Mouse (Mus musculus): ENCODE measurements around the gene Cldn14. TPM values are rescaled to one million over a fixed set of nuclear protein-coding genes. Genes with fewer than 3 reads are reported as not detected.

The Cldn14 gene
- polyA plus RNA-seq, 1 experiment from 2014 or later = not detected

- Histone ChIP-seq H3K27ac (ENCODE audit: low read depth, low read length) (no peak overlapping the region), H3K9ac (ENCODE audit: low read depth, low read length) (no peak overlapping the region), H3K4me2 (replicated peaks; ENCODE audit: low read depth, low read length) (no peak overlapping the region), H3K27me3 (ENCODE audit: control insufficient read depth, insufficient read depth, low read length) (peaks cover 2% of the 10 kb centered on the region), H3K9me3 (ENCODE audit: control insufficient read depth, low read length) (no peaks in the 10 kb centered on the region), H3K4me1 (replicated peaks; ENCODE audit: control insufficient read depth, insufficient read depth, low read length) (no peaks in the 10 kb centered on the region), H3K36me3 (ENCODE audit: control insufficient read depth, insufficient read depth, low read length) (no peaks in the 10 kb centered on the region), H3K4me3 (ENCODE audit: low read depth, low read length) (no peak overlapping the region)
- no peak for ATAC-seq (ENCODE audit: low FRiP score)
- 71% methylated on average over 17 of the region's 17 CpGs for WGBS
- no peak for DNase-seq (ENCODE audit: low spot score)
Observed at GRCm38 (mm10) chr16:93932185-93933168, 76.2 kb downstream of the Cldn14 start.

GRCm38 (mm10) chr16:93929370-93930032 lies 79.1 kb downstream of the Cldn14 start:
- H3K4me3 ChIP-seq (ENCODE audit: low read depth, low read length) = no peak overlapping the region
- DNase-seq (ENCODE audit: low spot score) = no peak
- H3K27ac ChIP-seq (ENCODE audit: low read depth, low read length) = no peak overlapping the region
- H3K4me1 ChIP-seq (replicated peaks; ENCODE audit: control insufficient read depth, insufficient read depth, low read length) = no peaks in the 10 kb centered on the region
- H3K4me2 ChIP-seq (replicated peaks; ENCODE audit: low read depth, low read length) = no peak overlapping the region
- no peaks in the 10 kb centered on the region; the same call in 1 of the 2 replicates for H3K27me3 ChIP-seq (ENCODE audit: control insufficient read depth, insufficient read depth, low read length)
- WGBS = 90% methylated on average over 17 of the region's 17 CpGs
- no peaks in the 10 kb centered on the region for H3K9me3 ChIP-seq (ENCODE audit: control insufficient read depth, low read length)
- no peaks in the 10 kb centered on the region for H3K36me3 ChIP-seq (ENCODE audit: control insufficient read depth, insufficient read depth, low read length)
- ATAC-seq (ENCODE audit: low FRiP score) = no peak
- H3K9ac ChIP-seq (ENCODE audit: low read depth, low read length) = no peak overlapping the region

DNA sequence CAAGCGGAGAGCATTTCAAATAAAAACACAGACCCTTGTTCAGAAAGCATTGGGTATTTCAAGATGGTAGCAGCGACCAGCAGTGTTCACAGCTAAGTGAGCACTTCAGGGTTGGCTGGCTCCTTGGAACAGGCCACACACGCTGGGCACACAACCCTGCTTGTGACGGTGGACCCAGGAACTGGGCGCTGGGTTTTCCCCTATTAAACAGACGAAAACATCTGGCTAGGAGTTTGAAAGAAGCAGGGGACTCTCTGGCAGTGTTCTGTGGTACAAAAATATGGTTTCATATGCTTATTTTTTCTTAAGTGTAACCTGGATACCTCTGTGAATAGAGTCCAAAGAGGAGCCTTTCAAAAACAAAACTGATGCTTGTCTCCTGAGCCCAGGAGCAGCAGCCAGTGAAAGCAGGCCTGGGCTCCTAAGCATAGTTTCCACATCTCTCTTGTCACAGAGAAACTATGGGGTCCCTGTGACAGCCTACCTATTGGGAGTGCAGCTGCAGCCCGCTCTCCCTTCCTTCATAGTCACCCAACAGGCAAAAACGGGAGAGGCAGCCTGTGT lies 82.9 kb downstream of the Cldn14 start:
- ATAC-seq (ENCODE audit: low FRiP score) (no peak), DNase-seq (ENCODE audit: low spot score) (no peak)
- Histone ChIP-seq H3K4me1 (replicated peaks; ENCODE audit: control insufficient read depth, insufficient read depth, low read length) (no peaks in the 10 kb centered on the region), H3K4me3 (ENCODE audit: low read depth, low read length) (no peak overlapping the region), H3K9ac (ENCODE audit: low read depth, low read length) (no peak overlapping the region), H3K9me3 (ENCODE audit: control insufficient read depth, low read length) (no peaks in the 10 kb centered on the region), H3K27ac (ENCODE audit: low read depth, low read length) (no peak overlapping the region), H3K4me2 (replicated peaks; ENCODE audit: low read depth, low read length) (no peak overlapping the region), H3K27me3 (ENCODE audit: control insufficient read depth, insufficient read depth, low read length) (no peaks in the 10 kb centered on the region), H3K36me3 (ENCODE audit: control insufficient read depth, insufficient read depth, low read length) (no peaks in the 10 kb centered on the region)
- 77% methylated on average over 8 of the region's 8 CpGs for WGBS

DNA sequence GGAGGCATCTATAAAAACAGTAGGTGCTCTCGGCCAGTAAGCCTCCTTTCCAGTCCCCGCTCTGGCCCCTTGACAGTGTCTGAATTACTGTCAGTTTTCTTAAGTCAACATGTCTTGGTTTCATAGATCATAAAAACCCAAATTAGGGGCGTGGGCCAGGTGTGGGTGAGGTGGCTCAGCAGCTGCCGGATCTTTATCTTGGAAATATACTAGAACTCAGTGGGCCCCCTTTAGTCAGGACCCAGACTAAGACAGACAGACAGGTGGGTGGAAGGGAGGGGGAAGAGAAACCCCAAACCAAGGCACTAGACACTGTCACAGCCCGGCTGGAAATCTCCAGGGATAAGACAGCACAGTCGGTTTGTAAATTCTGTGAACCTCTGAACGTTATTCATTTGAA lies 84.8 kb downstream of the Cldn14 start:
- H3K27ac ChIP-seq (ENCODE audit: low read depth, low read length) = no peak overlapping the region
- no peak for DNase-seq (ENCODE audit: low spot score)
- no peak overlapping the region for H3K4me3 ChIP-seq (ENCODE audit: low read depth, low read length)
- ATAC-seq (ENCODE audit: low FRiP score) = no peak
- H3K9me3 ChIP-seq (ENCODE audit: control insufficient read depth, low read length) = no peaks in the 10 kb centered on the region
- 84% methylated on average over 7 of the region's 7 CpGs for WGBS
- H3K9ac ChIP-seq (ENCODE audit: low read depth, low read length) = no peak overlapping the region
- H3K4me2 ChIP-seq (replicated peaks; ENCODE audit: low read depth, low read length) = no peak overlapping the region
- H3K36me3 ChIP-seq (ENCODE audit: control insufficient read depth, insufficient read depth, low read length) = no peaks in the 10 kb centered on the region
- H3K4me1 ChIP-seq (replicated peaks; ENCODE audit: control insufficient read depth, insufficient read depth, low read length) = no peaks in the 10 kb centered on the region
- H3K27me3 ChIP-seq (ENCODE audit: control insufficient read depth, insufficient read depth, low read length) = no peaks in the 10 kb centered on the region

DNA sequence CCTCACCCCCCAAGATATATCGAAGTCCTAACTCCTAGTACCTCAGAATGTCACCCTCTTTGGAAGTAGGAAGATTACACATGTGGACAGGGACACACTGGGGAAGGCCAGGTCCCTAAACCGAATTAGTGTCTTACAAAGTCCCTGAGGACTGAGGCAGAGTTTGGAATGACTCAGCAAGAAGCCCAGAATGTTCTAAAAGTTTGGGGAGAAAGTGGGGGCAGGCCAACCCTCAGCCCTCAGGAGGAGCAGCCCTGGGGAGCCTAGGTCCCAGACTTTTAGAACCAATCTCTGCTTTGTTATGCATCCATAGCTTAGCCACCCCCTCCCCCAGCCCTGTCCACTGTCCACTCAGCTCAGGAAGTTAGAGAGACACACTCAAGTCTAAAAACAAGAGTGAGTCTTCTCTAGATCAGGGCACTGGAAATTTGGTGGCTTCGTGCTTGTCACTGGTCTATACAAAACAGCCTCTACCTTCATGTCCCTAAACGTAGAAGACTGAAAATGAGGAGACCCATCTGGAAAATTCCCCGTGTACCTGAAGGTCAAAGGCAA lies 85.7 kb downstream of the Cldn14 start:
- no peak for ATAC-seq (ENCODE audit: low FRiP score)
- H3K4me3 ChIP-seq (ENCODE audit: low read depth, low read length) = no peak overlapping the region
- H3K9ac ChIP-seq (ENCODE audit: low read depth, low read length) = no peak overlapping the region
- H3K36me3 ChIP-seq (ENCODE audit: control insufficient read depth, insufficient read depth, low read length) = no peaks in the 10 kb centered on the region
- no peak overlapping the region for H3K4me2 ChIP-seq (replicated peaks; ENCODE audit: low read depth, low read length)
- H3K27ac ChIP-seq (ENCODE audit: low read depth, low read length) = no peak overlapping the region
- H3K9me3 ChIP-seq (ENCODE audit: control insufficient read depth, low read length) = no peaks in the 10 kb centered on the region
- H3K27me3 ChIP-seq (ENCODE audit: control insufficient read depth, insufficient read depth, low read length) = no peaks in the 10 kb centered on the region
- no peak for DNase-seq (ENCODE audit: low spot score)
- 82% methylated on average over 5 of the region's 5 CpGs for WGBS
- H3K4me1 ChIP-seq (replicated peaks; ENCODE audit: control insufficient read depth, insufficient read depth, low read length) = no peaks in the 10 kb centered on the region

- DNase-seq (ENCODE audit: low spot score) (no peak), ATAC-seq (ENCODE audit: low FRiP score) (no peak)
- Histone ChIP-seq H3K9me3 (ENCODE audit: control insufficient read depth, low read length) (no peaks in the 10 kb centered on the region), H3K27me3 (ENCODE audit: control insufficient read depth, insufficient read depth, low read length) (no peaks in the 10 kb centered on the region), H3K4me1 (replicated peaks; ENCODE audit: control insufficient read depth, insufficient read depth, low read length) (no peaks in the 10 kb centered on the region), H3K4me3 (ENCODE audit: low read depth, low read length) (no peak overlapping the region), H3K9ac (ENCODE audit: low read depth, low read length) (no peak overlapping the region), H3K27ac (ENCODE audit: low read depth, low read length) (no peak overlapping the region), H3K4me2 (replicated peaks; ENCODE audit: low read depth, low read length) (no peak overlapping the region), H3K36me3 (ENCODE audit: control insufficient read depth, insufficient read depth, low read length) (no peaks in the 10 kb centered on the region)
- 73% methylated on average over 4 of the region's 4 CpGs for WGBS
Observed at GRCm38 (mm10) chr16:93920673-93921072, 88.0 kb downstream of the Cldn14 start.

- ATAC-seq (ENCODE audit: low FRiP score) (0 out of 2 replicates have a peak, but pooled peaks have one; percentile 35), DNase-seq (ENCODE audit: low spot score) (no peak)
- no peaks in the 10 kb centered on the region for H3K36me3 ChIP-seq (ENCODE audit: control insufficient read depth, insufficient read depth, low read length)
- H3K27ac ChIP-seq (ENCODE audit: low read depth, low read length) = no peak overlapping the region
- H3K4me2 ChIP-seq (replicated peaks; ENCODE audit: low read depth, low read length) = no peak overlapping the region
- no peaks in the 10 kb centered on the region for H3K4me1 ChIP-seq (replicated peaks; ENCODE audit: control insufficient read depth, insufficient read depth, low read length)
- no peaks in the 10 kb centered on the region for H3K27me3 ChIP-seq (ENCODE audit: control insufficient read depth, insufficient read depth, low read length)
- WGBS = 77% methylated on average over 20 of the region's 20 CpGs
- H3K9ac ChIP-seq (ENCODE audit: low read depth, low read length) = no peak overlapping the region
- H3K9me3 ChIP-seq (ENCODE audit: control insufficient read depth, low read length) = no peaks in the 10 kb centered on the region
- no peak overlapping the region for H3K4me3 ChIP-seq (ENCODE audit: low read depth, low read length)
Observed at GRCm38 (mm10) chr16:93919189-93919588, 89.4 kb downstream of the Cldn14 start.

DNA sequence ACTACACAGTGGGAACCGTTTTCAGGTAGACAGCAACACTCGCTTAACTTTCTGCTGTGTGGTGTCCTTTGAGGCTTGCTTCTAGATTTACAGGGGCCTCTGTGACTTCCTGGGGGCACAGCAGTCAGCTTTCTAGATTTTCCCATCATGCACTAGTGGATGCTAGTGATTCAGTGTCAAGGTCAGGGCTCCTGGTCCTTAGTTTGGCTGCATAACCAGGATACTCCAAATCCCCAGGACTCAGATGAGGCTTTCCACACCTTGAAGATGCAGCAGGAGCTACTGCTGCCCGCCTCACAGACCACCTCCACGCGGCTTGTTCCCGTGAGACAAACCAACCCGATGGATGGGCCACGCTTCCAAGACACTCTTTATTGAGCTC lies 90.0 kb downstream of the Cldn14 start:
- ATAC-seq (ENCODE audit: low FRiP score) = peak; percentile 43; the same call in 1 of the 2 replicates

More for the DNA sequence above, 90.0 kb downstream of the Cldn14 start:
- no peak overlapping the region for H3K4me3 ChIP-seq (ENCODE audit: low read depth, low read length)
- 64% methylated on average over 8 of the region's 8 CpGs for WGBS
- no peak overlapping the region; the same call in 1 of the 2 replicates for H3K4me2 ChIP-seq (replicated peaks; ENCODE audit: low read depth, low read length)
- H3K9ac ChIP-seq (ENCODE audit: low read depth, low read length) = no peak overlapping the region
- DNase-seq (ENCODE audit: low spot score) = no peak
- no peaks in the 10 kb centered on the region for H3K4me1 ChIP-seq (replicated peaks; ENCODE audit: control insufficient read depth, insufficient read depth, low read length)
- H3K27me3 ChIP-seq (ENCODE audit: control insufficient read depth, insufficient read depth, low read length) = no peaks in the 10 kb centered on the region
- H3K9me3 ChIP-seq (ENCODE audit: control insufficient read depth, low read length) = no peaks in the 10 kb centered on the region
- H3K27ac ChIP-seq (ENCODE audit: low read depth, low read length) = no peak overlapping the region
- no peaks in the 10 kb centered on the region for H3K36me3 ChIP-seq (ENCODE audit: control insufficient read depth, insufficient read depth, low read length)
